Mouse (Mus musculus): Measurements from ENCODE around the gene Eva1c. TPM values are rescaled to one million over a fixed set of nuclear protein-coding genes. Genes with fewer than 3 reads are reported as not detected.

Eva1c gene
- polyA plus RNA-seq (2012; rRNA removed): 2.4 and 3.8 TPM in 2 replicates

GRCm38 (mm10) chr16:90826457-90826856 lies at the start of gene Eva1c:
TSS of gene Eva1c (plus strand) at chr16:90826719.

GRCm38 (mm10) chr16:90809975-90810715 lies 16.4 kb upstream of the Eva1c start, which contains the start of gene Urb1:
TSS of gene Urb1 (minus strand) at chr16:90810413.

GRCm38 (mm10) chr16:90934687-90935328 lies 108.3 kb downstream of the Eva1c start, which contains the start of gene Cfap298:
TSS of gene Cfap298 (minus strand) at chr16:90935114.

Other genes with a start within 250 kb of the Eva1c start
- gene Mis18a, start 99.3 kb upstream of the Eva1c start, polyA plus RNA-seq (2012; rRNA removed): 3.5 and 3.9 TPM in 2 replicates
- gene Mrap, start 88.5 kb upstream of the Eva1c start, polyA plus RNA-seq (2012; rRNA removed): 2.8 and 7.3 TPM in 2 replicates
- gene Urb1, start 16.3 kb upstream of the Eva1c start, polyA plus RNA-seq (2012; rRNA removed): 1.4 TPM in 2 replicates
- 20.7 and 33.1 TPM in 2 replicates for gene Cfap298, start 108.4 kb downstream of the Eva1c start, polyA plus RNA-seq (2012; rRNA removed)
- 7.1 and 11.3 TPM in 2 replicates for gene Synj1, start 184.6 kb downstream of the Eva1c start, polyA plus RNA-seq (2012; rRNA removed)
- 1.8 and 2.2 TPM in 2 replicates for gene Paxbp1, start 217.8 kb downstream of the Eva1c start, polyA plus RNA-seq (2012; rRNA removed)